Mouse (Mus musculus) spleen, postnatal 10 days (tissue): ENCODE measurements around the gene Ubox5.
"Not testable (repeated sequence)": the region's sequence is repeated elsewhere in the genome, so short reads cannot be mapped to it uniquely, and the experiment has no call there.

Source experiments
- DNase-seq, 2 experiments: peaks; one replicate each; pipeline ENCODE4 v3.0.0; 2021 to 2022; ENCODE audit warnings: low spot score in 2 of 2

The Ubox5 gene

GRCm38 (mm10) chr2:130577021-130577420 lies 52.8 kb downstream of the Ubox5 start:
- no peak for DNase-seq

GRCm38 (mm10) chr2:130576564-130576963 lies 53.3 kb downstream of the Ubox5 start:
- not testable (repeated sequence) for DNase-seq

DNA sequence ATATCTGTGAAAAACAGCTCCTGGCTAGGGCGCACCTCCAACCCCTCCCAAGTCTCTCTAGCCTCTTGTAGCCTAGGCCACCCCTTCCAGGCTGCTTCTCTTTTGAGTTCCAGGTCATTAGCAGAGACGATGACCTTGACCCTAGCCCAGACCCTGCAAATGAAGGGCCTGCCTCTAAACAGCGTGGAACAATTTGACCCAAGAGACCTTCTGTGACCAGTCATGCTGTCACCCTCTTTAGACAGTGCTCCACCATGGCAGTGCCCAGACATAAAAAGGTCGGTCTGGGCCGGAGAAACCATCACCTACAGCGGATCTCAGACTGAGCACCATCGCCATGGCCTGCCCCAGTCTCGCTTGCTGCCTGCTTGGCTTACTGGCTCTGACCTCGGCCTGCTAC lies 54.0 kb downstream of the Ubox5 start, which contains the start of gene Oxt:
Oxt (plus strand) TSS at position 301 of the 400 bp plus-strand sequence.
- no peak for DNase-seq

GRCm38 (mm10) chr2:130574960-130575359 lies 54.9 kb downstream of the Ubox5 start:
- no peak for DNase-seq

GRCm38 (mm10) chr2:130569926-130570325 lies 59.9 kb downstream of the Ubox5 start:
- no peak for DNase-seq

DNA sequence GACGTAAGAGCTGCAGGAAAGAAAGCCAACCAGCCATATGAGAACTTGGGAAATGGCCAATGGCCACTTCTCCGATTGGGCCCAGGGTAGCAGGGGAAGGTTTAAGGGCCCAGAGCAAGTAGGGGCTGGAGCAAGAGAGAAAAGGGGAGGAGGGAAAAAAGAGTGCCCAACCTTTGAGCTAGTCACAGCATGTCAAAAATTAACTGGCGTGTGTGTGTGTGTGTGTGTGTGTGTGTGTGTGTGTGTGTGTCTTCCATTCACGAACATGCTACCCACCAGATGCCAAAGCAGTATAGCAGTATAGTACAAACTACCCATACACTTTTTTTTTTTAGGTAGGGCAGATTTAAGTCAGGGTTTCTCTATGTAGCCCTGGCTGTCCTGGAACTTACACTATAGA lies 60.9 kb downstream of the Ubox5 start:
- DNase-seq: no peak

GRCm38 (mm10) chr2:130564983-130565382 lies 64.9 kb downstream of the Ubox5 start:
- DNase-seq: no peak

DNA sequence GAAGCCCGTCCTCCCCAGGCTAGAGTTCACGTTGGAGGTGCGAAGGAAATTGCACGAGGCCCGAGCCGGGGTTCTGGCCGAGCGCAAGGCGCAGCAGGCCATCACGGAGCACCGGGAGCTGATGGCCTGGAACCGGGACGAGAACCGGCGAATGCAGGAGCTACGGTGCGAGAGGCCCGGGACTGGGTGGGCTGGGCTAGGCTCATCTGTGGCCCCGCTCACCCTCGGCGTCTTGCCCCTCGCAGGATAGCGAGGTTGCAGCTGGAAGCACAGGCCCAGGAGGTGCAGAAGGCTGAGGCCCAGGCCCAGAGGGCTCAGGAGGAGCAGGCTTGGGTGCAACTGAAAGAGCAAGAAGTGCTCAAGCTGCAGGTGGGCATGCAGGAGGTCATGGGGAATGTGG lies 65.8 kb downstream of the Ubox5 start:
- DNase-seq: no peak

GRCm38 (mm10) chr2:130563212-130564055 lies 66.4 kb downstream of the Ubox5 start, which contains the start of gene Mrps26:
TSS of gene Mrps26 (plus strand) at chr2:130563742.
- peak; percentile 72 to 91 for DNase-seq

GRCm38 (mm10) chr2:130558015-130558414 lies 71.8 kb downstream of the Ubox5 start:
- DNase-seq: no peak

DNA sequence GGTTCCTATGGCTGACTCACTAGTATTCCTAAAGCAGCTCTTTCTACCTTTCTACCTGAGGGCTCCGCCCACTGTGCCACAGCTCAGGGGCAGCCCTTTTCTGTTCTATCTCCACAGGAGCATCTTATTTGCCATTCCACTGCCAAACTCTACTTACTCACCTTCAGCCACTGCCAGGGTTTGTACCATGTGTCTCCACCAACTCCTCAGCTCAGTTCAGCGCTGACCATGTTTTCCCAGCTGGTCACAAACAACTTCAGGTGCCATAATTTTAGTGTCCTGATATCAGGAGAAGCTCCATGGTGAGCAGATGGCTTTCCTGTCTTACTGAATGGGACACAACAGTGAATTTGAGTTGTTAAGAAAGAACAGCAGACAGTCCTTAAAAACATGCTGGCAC lies 72.4 kb downstream of the Ubox5 start:
- no peak for DNase-seq

DNA sequence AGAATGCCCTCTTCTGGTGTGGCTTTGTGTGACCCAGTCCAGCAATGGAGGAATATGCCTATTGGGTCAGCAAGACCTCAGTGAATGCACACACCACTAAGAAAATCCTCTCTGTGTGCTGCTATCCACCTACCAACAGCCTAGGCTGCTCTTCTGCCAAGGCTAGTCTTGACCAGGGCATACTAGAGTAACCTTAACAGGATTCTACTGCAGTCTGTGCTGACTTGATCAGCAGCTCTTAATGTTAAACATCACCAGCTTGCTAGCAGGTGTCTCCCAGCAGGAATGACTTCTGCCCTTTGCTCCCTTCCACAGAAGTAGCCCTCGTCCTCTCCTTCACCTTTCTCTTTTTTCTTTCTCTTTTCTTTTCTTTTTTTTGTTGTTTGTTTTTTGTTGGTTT lies 73.5 kb downstream of the Ubox5 start:
- DNase-seq: no peak

- no peak for DNase-seq
These were observed 75.0 kb downstream of the Ubox5 start for GRCm38 (mm10) chr2:130554841-130555240.

- DNase-seq: no peak
These were observed 82.9 kb downstream of the Ubox5 start for GRCm38 (mm10) chr2:130546957-130547356.

GRCm38 (mm10) chr2:130540266-130540665 lies 89.6 kb downstream of the Ubox5 start:
- peak in 1 of 2 experiments; percentile 39 for DNase-seq
